Mouse (Mus musculus) gastrocnemius, postnatal 4 days (tissue): ENCODE data around the gene Lcmt1. TPM values are rescaled to one million over a fixed set of nuclear protein-coding genes. Genes with fewer than 3 reads are reported as not detected.

Experiments
- DNase-seq, 2 experiments: peaks; one replicate each; pipeline ENCODE4 v3.0.0; 2021 to 2022; ENCODE audit warnings: low spot score in 2 of 2, mixed read lengths in 2 of 2
- total RNA-seq, 2 experiments: library from RNA; stranded (reverse); gene quantifications; 2 replicates each; pipeline ENCODE4 v1.2.3; 2021

Lcmt1 gene
- total RNA-seq, 2 experiments from 2014 or later: 28.9 to 32.6 TPM

DNA sequence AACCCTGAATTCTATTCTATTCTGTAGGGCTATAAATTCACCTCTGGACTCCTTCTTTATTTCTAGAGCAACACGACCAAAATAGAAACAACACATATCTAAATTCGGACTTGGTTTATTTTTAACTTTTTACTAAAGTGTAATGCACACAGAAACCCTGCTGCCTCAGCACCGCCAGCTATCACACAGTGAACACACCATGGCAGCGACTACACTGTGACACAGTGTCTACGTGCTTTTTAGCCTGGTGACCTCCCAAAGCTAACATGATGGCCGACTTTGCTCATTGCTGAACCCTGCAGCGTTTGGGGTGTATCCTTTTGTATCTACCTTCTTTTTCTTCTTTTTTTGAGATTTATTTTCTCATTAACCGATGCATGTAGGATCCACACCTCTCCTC lies 83.5 kb downstream of the Lcmt1 start:
- DNase-seq: no peak

DNA sequence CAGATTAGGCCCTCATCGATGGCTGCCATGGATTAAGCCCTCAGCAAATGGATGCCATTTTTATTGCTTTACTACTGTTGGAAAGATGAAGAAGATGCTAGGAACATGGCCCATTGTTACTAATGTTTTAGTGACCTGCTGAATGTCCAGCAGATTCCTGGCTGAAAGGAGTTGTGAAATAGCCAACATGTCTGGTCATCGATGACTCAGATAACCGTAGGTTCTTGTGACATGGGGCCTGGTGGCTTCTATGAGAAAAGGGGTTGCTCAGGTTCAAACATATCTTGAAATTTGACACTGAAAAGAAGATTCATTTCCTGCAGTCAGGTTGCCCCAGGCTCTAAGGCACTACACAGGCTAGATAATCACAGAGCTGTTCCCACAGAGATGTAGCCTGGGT lies 85.5 kb downstream of the Lcmt1 start:
- no peak for DNase-seq

- no peak for DNase-seq
These were observed 88.7 kb downstream of the Lcmt1 start for GRCm38 (mm10) chr7:123458309-123458708.

GRCm38 (mm10) chr7:123459247-123459646 lies 89.7 kb downstream of the Lcmt1 start:
- no peak for DNase-seq

DNA sequence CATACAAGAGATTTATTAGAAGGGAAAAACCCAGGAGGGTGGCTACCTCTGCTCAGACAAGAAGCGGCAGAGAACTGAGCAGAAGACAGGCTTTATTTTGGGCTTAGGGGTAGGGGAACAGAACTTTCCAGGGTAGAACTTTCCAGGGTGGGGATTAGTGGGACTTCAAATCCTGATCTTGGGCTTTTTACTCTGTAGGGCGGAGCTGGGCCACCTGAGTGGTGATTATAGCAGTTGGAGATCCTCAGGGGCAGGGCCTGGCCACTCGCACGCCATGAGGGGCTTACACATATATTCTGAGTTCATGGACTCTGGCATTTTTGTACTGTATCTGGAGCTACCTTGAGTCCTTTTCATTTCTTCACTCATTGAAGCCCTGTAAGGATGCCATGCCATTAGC lies 91.7 kb downstream of the Lcmt1 start:
- DNase-seq: no peak

DNA sequence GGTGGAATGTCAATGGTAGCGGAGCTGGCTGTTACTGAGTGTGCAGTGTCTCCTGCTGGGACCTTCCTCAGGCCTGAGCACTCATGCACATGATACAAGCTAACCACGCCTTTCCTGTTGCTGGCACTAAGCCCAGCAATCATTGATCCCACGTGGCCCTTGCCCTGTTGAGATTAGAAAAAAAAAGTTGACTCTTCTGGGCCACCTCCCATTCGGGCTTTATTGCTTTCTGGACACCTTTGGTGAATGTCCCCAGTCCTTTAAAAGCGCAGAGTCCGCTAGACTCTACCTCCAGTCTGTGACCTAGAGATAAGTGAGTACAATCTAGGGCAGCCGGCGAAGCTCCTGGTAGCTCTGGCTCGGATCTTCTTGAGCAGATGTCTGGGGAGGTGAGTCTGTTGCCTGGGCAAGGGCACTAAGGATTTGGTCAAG lies 92.5 kb downstream of the Lcmt1 start, which contains the start of gene Aqp8:
Aqp8 (plus strand) TSS at position 222 of the 432 bp plus-strand sequence.
- DNase-seq: no peak

DNA sequence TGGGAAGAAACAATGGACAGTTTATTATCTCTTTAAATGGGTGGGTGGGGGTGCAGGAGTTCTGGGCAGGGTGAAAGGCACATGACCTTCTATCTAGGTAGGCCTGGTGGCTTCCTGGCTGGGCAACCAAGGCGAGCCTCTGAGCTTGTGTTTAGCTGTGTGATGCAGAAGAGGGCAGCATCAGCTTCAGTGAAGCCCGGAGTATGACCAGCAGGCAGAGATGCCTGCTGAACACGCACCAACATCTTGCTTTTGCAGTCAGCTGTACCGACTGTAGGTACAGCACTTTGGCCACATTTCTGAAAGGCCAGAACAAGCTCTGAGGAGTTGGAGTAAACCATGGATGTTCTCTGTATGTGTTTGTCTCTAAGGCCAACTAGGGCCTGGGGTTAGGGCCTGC lies 94.0 kb downstream of the Lcmt1 start:
- DNase-seq: no peak

GRCm38 (mm10) chr7:123465692-123466387 lies 96.3 kb downstream of the Lcmt1 start:
- peak; percentile 35 to 64 for DNase-seq

DNA sequence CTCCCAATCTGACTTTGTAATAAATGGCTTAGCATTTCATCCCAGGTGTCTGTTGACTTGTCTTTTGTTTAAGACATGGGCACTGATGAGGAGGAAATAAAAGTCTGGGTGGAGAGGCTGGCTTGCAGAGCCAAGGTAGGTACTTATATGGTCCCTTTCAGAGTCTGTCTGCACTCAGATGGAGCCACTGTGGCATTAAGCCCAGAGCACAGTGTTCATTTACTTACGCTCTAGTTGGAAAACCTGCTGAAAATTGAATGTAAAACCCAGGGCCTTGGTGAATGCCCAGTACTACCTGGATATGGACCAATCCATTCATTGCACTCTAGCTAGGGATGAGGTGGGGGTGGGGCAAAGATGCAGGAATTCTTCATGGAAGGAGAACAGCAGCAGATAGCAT lies 98.4 kb downstream of the Lcmt1 start:
- no peak for DNase-seq

Other genes starting within 250 kb of the Lcmt1 start
- 10 to 100 TPM; 41.7 to 45.1 TPM for gene Tnrc6a, start 245.9 kb upstream of the Lcmt1 start, total RNA-seq
- gene Slc5a11, start 155.0 kb upstream of the Lcmt1 start, total RNA-seq: not detected
- 10 to 100 TPM; 28.8 to 31.7 TPM for gene Arhgap17, start 131 bp downstream of the Lcmt1 start, total RNA-seq
- under 1 TPM in 1 of 2 experiments, not detected in 1; 0.18 TPM for gene Aqp8, start 92.5 kb downstream of the Lcmt1 start, total RNA-seq
- 1 to 10 TPM; 1.2 to 1.3 TPM for gene Zkscan2, start 130.7 kb downstream of the Lcmt1 start, total RNA-seq